Mouse (Mus musculus) liver, adult 2 months (tissue): ENCODE results near the gene Nol12. TPM values are rescaled to one million over a fixed set of nuclear protein-coding genes. Genes with fewer than 3 reads are reported as not detected.

Experiments used
- DNase-seq: peaks from one replicate; pipeline ENCODE4 v3.0.0-alpha.2; 2011; ENCODE audit warnings: low read depth, low spot score; ENCODE audit errors: extremely low read depth
- H3K27ac ChIP-seq: fragments of 200-500 bp; replicated peaks from 2 replicates; pipeline ENCODE4 v1.5.1; 2012; ENCODE audit warnings: low read depth, mild to moderate bottlenecking, control low read depth, inconsistent platforms, low read length; ENCODE audit not compliant: insufficient read depth
- H3K27me3 ChIP-seq: fragments of 200-500 bp; 2 replicates; pipeline ENCODE4 v1.6.1; 2012; ENCODE audit warnings: mild to moderate bottlenecking, moderate library complexity, low read length, inconsistent platforms; ENCODE audit not compliant: control insufficient read depth, insufficient read depth
- H3K36me3 ChIP-seq: fragments of 200-500 bp; 2 replicates; pipeline ENCODE4 v1.6.1; 2012; ENCODE audit warnings: low read length, inconsistent platforms; ENCODE audit not compliant: control insufficient read depth, insufficient read depth
- H3K4me1 ChIP-seq: fragments of 200-500 bp; 2 replicates; pipeline ENCODE4 v1.6.1; 2011; ENCODE audit warnings: low read length; ENCODE audit not compliant: control insufficient read depth, insufficient read depth
- H3K4me3 ChIP-seq: fragments of 200-500 bp; 2 replicates; pipeline ENCODE4 v1.5.1; 2011; ENCODE audit warnings: low read depth, mild to moderate bottlenecking, control low read depth, low read length, moderate library complexity; ENCODE audit not compliant: insufficient read depth
- H3K79me2 ChIP-seq: fragments of 200-500 bp; 2 replicates; pipeline ENCODE4 v1.6.1; 2012; ENCODE audit warnings: inconsistent platforms, mild to moderate bottlenecking, low read length, moderate library complexity; ENCODE audit not compliant: control insufficient read depth, insufficient read depth
- H3K9ac ChIP-seq: fragments of 200-500 bp; 2 replicates; pipeline ENCODE4 v1.6.1; 2012; ENCODE audit warnings: low read depth, mild to moderate bottlenecking, control low read depth, inconsistent platforms, low read length
- CTCF ChIP-seq: fragments of 200-500 bp; IDR thresholded peaks from 2 replicates; pipeline ENCODE4 v1.5.1; 2011; ENCODE audit warnings: low read depth, low read length, control low read depth
- POLR2A ChIP-seq: fragments of 200-500 bp; IDR thresholded peaks from 2 replicates; pipeline ENCODE4 v1.6.1; 2011; ENCODE audit warnings: low read length, control low read depth; ENCODE audit not compliant: insufficient read depth; ENCODE audit errors: extremely low read depth
- WGBS: fragments of 180-500 bp; shearing (Covaris S2); methylation state at CpG from one replicate; pipeline ENCODE4 v1.1.7; 2018; 5-methylcytosine and 5-hydroxymethylcytosine counted together
- polyA plus RNA-seq: library from polyadenylated mRNA; depleted of rRNA; stranded (reverse); fragments of >200 nt; gene quantifications from 2 replicates; pipeline ENCODE4 v1.2.3, GENCODE M21; 2012
- total RNA-seq: library from RNA; depleted of rRNA; stranded (reverse); fragments of >200 nt; gene quantifications from 2 replicates; pipeline ENCODE4 v1.2.3, GENCODE M21; 2014

The Nol12 gene
- total and polyA plus RNA-seq, 2 experiments = 5.3 to 13.1 TPM

DNA sequence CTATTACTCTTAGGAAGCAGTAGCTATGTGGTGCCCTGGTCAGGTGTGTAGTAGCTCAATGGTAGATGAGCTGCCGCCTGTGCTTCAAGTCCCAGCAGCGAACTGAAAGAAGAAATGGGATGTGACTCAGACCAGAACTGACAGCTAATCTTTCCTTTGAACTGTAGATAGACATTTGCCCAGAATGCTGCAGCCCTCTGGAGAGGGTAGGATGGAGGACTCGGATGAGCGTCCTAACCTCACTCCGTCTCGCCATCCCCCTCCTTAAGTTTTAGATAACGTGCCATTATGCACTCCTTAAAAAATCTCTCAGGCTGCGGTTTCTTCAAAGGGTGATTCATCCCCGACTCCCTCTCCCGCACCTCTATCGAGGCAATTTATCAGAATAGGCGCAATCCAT, 14.8 kb upstream of the Nol12 start:
- TF ChIP-seq CTCF = no peak
- no peak for TF ChIP-seq POLR2A
- Histone ChIP-seq H3K36me3 (no peaks in the 10 kb centered on the region), H3K79me2 (no peaks in the 10 kb centered on the region), H3K4me3 (no peak overlapping the region), H3K4me1 (no peaks in the 10 kb centered on the region), H3K9ac (no peak overlapping the region), H3K27me3 (no peaks in the 10 kb centered on the region), H3K27ac (no peak overlapping the region)
- DNase-seq = no peak
- WGBS = 87% methylated on average over 12 of the region's 12 CpGs

DNA sequence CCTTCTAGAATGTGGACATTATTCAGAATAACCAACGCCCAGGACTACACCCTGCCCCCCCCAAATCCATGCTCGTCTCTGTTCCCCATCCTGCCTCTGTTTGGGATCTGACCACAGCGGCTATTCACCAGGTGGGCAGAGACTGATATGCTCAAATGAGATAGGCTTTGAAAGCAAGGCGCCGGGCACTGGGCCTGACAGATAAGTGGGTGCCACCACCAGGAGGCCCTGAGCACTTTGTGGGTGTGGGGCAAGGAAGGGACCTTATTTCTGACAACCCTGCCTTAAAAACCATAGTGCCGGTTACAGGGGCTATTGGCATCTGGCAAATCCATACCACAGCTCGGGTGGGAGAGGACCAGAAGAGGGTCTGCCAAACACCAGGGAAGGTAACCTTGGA, 12.0 kb upstream of the Nol12 start:
- H3K36me3 ChIP-seq = no peaks in the 10 kb centered on the region
- H3K27me3 ChIP-seq = no peaks in the 10 kb centered on the region
- H3K4me1 ChIP-seq = peaks cover 11% of the 10 kb centered on the region; the same call in 1 of the 2 replicates
- TF ChIP-seq POLR2A = no peak
- TF ChIP-seq CTCF = no peak
- no peaks in the 10 kb centered on the region for H3K79me2 ChIP-seq
- no peak overlapping the region for H3K9ac ChIP-seq
- no peak for DNase-seq
- 93% methylated on average over 7 of the region's 7 CpGs for WGBS
- H3K27ac ChIP-seq = no peak overlapping the region
- no peak overlapping the region for H3K4me3 ChIP-seq

DNA sequence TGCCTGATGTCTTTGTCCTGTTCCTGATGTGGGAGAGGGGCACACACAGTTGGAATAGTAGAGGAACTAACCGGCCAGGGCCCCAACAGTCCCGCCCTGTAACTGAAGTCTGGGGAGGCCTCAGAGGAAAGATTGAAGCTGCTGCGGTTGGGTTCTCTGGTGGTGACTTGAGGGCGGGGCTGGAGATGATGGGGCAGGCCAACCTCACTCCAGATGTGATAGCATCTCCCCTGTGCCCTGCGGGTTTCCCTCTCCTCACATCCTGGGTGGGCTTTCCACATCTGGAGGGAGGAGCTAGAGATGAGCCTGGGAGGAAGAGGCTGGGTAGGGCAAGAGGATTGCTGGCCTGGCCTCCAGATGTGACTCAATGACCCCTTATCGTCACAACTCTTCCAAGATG, 11.1 kb upstream of the Nol12 start:
- no peak for DNase-seq
- H3K79me2 ChIP-seq = no peaks in the 10 kb centered on the region
- no peak overlapping the region for H3K27ac ChIP-seq
- H3K4me1 ChIP-seq = peaks cover 11% of the 10 kb centered on the region; the same call in 1 of the 2 replicates
- H3K36me3 ChIP-seq = no peaks in the 10 kb centered on the region
- TF ChIP-seq CTCF = no peak
- TF ChIP-seq POLR2A = no peak
- 79% methylated on average over 6 of the region's 6 CpGs for WGBS
- H3K27me3 ChIP-seq = no peaks in the 10 kb centered on the region
- H3K9ac ChIP-seq = no peak overlapping the region
- H3K4me3 ChIP-seq = no peak overlapping the region

DNA sequence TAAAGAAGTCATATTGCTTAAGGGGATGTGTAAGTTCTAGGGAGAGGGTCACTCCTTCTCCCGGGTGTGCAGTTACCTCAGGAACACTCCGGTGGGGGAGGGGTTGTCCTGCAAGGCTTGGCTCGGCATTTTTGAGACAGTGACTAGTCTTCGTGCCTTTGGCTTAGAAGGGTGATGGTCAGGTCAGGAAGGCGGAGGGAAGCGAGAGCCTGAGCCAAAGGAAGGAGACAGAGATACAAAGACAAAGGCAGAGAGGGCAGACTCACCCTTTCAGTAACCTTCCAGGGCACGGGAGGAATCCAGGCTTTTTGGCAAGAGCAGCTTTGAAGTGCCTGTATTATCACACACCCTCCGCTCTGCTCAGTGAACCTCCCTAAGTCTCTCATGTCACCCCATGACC, 9.6 kb upstream of the Nol12 start:
- no peaks in the 10 kb centered on the region for H3K79me2 ChIP-seq
- no peak for DNase-seq
- H3K9ac ChIP-seq = no peak overlapping the region
- WGBS = 65% methylated on average over 8 of the region's 8 CpGs
- H3K27me3 ChIP-seq = no peaks in the 10 kb centered on the region
- no peaks in the 10 kb centered on the region for H3K36me3 ChIP-seq
- H3K27ac ChIP-seq = no peak overlapping the region
- H3K4me1 ChIP-seq = peaks cover 11% of the 10 kb centered on the region; the same call in 1 of the 2 replicates
- TF ChIP-seq CTCF = no peak
- H3K4me3 ChIP-seq = no peak overlapping the region

DNA sequence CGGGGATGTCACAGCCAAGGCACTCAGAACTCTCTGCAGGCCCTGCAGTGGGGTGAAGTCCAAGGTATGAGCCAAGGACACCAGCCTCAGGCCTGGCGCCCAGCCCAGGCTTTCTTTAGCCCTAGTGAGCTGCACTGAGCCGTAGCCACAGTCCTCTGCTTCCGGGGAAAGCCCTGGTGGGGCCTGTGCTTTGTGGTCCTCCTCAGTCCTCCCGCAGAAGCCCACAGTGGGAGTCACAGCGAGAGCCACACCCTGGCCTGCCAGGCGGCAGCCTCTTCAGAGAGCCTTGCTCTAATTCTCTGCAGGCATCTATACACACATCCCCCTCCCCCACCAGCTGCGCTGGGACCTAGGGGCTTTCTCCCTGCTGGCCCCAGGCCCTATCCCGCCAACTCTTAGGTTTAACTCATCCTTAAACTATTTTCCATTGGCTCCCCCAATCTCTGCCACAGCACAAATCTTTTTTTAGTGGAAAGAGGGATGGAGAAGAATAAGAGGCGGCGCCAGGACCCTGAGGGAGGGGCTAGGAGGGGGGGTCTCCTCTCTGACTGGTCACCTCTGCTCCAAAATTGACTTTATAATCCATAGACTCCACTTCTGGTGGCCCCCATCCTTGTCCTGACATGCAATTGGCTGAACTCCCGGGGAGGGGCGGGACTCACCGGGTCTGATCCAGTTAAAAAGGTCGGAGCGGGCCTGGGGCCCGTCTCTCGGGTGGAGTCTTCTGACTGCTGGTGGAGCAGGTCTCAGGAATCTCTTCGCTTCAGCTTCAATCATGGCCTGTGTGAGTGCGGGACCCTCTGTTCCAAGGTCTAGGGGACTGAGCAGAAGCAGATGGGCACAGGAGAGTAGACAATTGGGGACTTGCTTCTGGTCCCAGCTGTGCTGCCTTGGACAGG, 8.5 kb upstream of the Nol12 start, which contains the start of gene Lgals1:
TSS of gene Lgals1 (plus strand) at position 705 of the 899 bp plus-strand sequence.
- Histone ChIP-seq H3K79me2 (no peaks in the 10 kb centered on the region), H3K9ac (peak within 1 kb of the TSS; percentile 58), H3K4me1 (peaks cover 11% of the 10 kb centered on the region; the same call in 1 of the 2 replicates), H3K27ac (peak within 1 kb of the TSS; percentile 38; the same call in 1 of the 2 replicates), H3K27me3 (no peaks in the 10 kb centered on the region), H3K4me3 (peak within 1 kb of the TSS; percentile 43), H3K36me3 (no peaks in the 10 kb centered on the region)
- TF ChIP-seq POLR2A (no peak), CTCF (no peak)
- DNase-seq = peak; percentile 80
- 12% methylated on average over 20 of the region's 20 CpGs for WGBS
